Mouse (Mus musculus): ENCODE data around the gene Foxm1. TPM values are rescaled to one million over a fixed set of nuclear protein-coding genes. Genes with fewer than 3 reads are reported as not detected.

Foxm1 gene
- polyA plus RNA-seq, 1 experiment = 2.4 TPM

DNA sequence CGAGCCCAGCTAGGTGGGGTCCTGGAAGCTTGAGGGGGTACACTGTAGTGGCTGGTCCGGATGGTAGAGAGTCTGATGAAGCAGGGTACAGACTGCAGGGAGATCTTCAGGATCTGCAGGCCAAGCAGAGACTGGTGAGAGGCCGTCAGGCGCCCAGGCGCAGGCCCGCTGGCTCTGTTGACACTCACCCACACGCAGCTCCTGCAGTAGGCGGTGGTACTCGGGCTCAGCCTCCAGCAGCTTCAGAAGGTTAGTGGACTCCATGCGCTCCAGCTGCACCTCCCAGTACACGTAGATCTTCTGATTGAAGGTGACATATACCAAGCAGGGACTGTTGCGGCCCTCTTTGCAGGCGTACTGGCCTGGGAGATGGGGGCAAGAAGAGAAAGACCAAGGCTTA lies 47.5 kb downstream of the Foxm1 start:
- 96% methylated on average over 13 of the region's 13 CpGs for WGBS
- no peaks in the 10 kb centered on the region; the same call in none of the 2 replicates for H3K36me3 ChIP-seq (ENCODE audit: control insufficient read depth, insufficient read depth, low read length)
- no peak for DNase-seq
- H3K27ac ChIP-seq (ENCODE audit: insufficient read depth, low read depth, low read length) = no peak overlapping the region
- no peaks in the 10 kb centered on the region for H3K27me3 ChIP-seq (replicated peaks; ENCODE audit: control insufficient read depth, insufficient read depth, low read length)
- H3K4me1 ChIP-seq (ENCODE audit: control insufficient read depth, insufficient read depth, low read length) = no peaks in the 10 kb centered on the region
- H3K4me3 ChIP-seq (ENCODE audit: insufficient read depth, low read depth, low read length) = no peak overlapping the region
- no peak for TF ChIP-seq POLR2A (IDR thresholded peaks at IDR 0.05; ENCODE audit: low read depth, low read length)
- TF ChIP-seq CTCF (conservative IDR thresholded peaks at IDR 0.05; ENCODE audit: insufficient read depth, insufficient read length, low read depth, low read length) = no peak

DNA sequence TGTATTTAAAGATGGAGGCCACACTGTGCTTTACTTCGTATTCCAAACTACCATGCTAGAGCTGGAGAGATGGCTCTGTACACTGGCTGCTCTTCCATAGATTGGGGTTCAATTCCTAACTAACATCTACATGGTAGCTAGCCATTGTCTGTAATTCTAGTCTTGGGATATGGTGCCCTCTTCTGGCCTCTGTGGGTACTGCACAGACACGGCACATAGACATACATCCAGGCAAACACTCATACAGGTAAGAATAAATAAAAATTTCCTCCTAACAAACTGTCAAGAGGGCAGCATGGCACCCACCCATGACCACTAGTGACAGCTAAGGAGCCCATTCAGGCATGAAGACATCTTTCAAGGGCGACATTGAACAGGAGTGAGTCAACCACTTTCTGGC lies 48.3 kb downstream of the Foxm1 start:
- Histone ChIP-seq H3K4me1 (ENCODE audit: control insufficient read depth, insufficient read depth, low read length) (no peaks in the 10 kb centered on the region), H3K36me3 (ENCODE audit: control insufficient read depth, insufficient read depth, low read length) (no peaks in the 10 kb centered on the region; the same call in none of the 2 replicates), H3K4me3 (ENCODE audit: insufficient read depth, low read depth, low read length) (no peak overlapping the region), H3K27me3 (replicated peaks; ENCODE audit: control insufficient read depth, insufficient read depth, low read length) (no peaks in the 10 kb centered on the region), H3K27ac (ENCODE audit: insufficient read depth, low read depth, low read length) (no peak overlapping the region)
- WGBS = 11% methylated on average over 3 of the region's 3 CpGs
- peak; percentile 80 for DNase-seq
- TF ChIP-seq CTCF (conservative IDR thresholded peaks at IDR 0.05; ENCODE audit: insufficient read depth, insufficient read length, low read depth, low read length) (peak; percentile 85), POLR2A (IDR thresholded peaks at IDR 0.05; ENCODE audit: low read depth, low read length) (no peak)

DNA sequence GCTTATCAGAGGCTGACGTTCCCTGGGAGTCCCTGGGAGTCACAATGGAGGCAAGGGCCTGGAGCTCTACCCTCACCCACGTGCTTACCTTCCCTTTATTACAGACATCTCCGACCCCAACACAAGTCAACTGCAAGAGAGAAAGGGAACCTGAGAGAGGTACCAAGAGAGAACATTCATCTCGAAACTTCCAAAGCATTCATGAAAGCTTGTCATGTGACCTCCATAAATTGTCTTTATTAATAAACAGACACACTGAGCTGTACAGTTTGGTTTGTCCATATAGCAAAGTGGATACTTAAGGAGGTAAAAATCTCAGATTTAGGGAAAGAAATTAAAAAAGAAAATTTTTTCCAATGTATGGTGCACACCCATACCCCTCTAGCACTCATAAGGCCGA lies 53.4 kb downstream of the Foxm1 start:
- Histone ChIP-seq H3K36me3 (ENCODE audit: control insufficient read depth, insufficient read depth, low read length) (no peaks in the 10 kb centered on the region), H3K4me3 (ENCODE audit: insufficient read depth, low read depth, low read length) (no peak overlapping the region), H3K27me3 (replicated peaks; ENCODE audit: control insufficient read depth, insufficient read depth, low read length) (no peaks in the 10 kb centered on the region), H3K27ac (ENCODE audit: insufficient read depth, low read depth, low read length) (no peak overlapping the region), H3K4me1 (ENCODE audit: control insufficient read depth, insufficient read depth, low read length) (no peaks in the 10 kb centered on the region)
- 83% methylated on average over 5 of the region's 5 CpGs for WGBS
- DNase-seq = no peak
- TF ChIP-seq CTCF (conservative IDR thresholded peaks at IDR 0.05; ENCODE audit: insufficient read depth, insufficient read length, low read depth, low read length) (no peak), POLR2A (IDR thresholded peaks at IDR 0.05; ENCODE audit: low read depth, low read length) (no peak)

DNA sequence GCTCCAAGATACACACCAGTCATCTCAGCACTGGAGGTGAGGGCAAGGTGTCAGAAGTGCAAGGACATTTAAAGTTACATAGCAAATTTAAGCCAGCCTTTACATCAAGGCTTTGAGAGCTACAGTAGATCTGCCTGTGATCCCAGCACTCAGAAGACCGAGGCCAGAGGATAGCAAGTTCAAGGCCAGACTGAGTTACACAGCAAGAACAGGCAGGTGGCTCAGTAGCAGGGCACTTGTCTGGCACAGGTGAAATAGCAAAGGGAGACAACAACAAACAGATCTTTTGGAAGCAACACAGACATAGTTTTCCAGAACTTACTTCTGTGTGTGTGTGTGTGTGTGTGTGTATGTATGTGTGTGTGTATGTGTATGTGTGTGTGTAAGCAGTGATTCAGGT lies 55.3 kb downstream of the Foxm1 start:
- Histone ChIP-seq H3K27me3 (replicated peaks; ENCODE audit: control insufficient read depth, insufficient read depth, low read length) (no peaks in the 10 kb centered on the region), H3K4me1 (ENCODE audit: control insufficient read depth, insufficient read depth, low read length) (no peaks in the 10 kb centered on the region), H3K4me3 (ENCODE audit: insufficient read depth, low read depth, low read length) (no peak overlapping the region), H3K27ac (ENCODE audit: insufficient read depth, low read depth, low read length) (no peak overlapping the region), H3K36me3 (ENCODE audit: control insufficient read depth, insufficient read depth, low read length) (no peaks in the 10 kb centered on the region)
- TF ChIP-seq CTCF (conservative IDR thresholded peaks at IDR 0.05; ENCODE audit: insufficient read depth, insufficient read length, low read depth, low read length) = no peak
- no peak for TF ChIP-seq POLR2A (IDR thresholded peaks at IDR 0.05; ENCODE audit: low read depth, low read length)
- no peak for DNase-seq
- 94% methylated on average over 1 of the region's 1 CpGs for WGBS

DNA sequence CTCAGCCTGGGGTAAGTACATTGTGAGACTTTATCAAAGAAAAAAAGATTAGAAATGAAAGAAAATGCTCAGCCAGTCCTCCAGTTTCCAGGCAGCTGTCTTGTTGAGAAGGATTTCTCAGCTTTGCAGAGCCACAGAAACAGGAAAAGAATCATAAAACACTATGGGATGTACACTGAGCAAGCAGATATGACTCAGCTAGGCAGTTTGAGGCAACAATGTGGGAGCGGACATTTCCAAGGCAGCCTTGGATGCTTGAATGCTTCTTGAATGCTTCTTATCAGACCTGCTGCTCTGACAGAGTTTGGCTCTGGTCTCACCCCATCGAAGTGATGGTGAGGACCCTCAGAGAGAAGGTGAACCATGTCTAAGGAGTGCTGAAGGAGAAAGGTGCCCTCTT lies 58.3 kb downstream of the Foxm1 start:
- H3K27me3 ChIP-seq (replicated peaks; ENCODE audit: control insufficient read depth, insufficient read depth, low read length) = no peaks in the 10 kb centered on the region
- no peaks in the 10 kb centered on the region for H3K36me3 ChIP-seq (ENCODE audit: control insufficient read depth, insufficient read depth, low read length)
- no peak overlapping the region for H3K4me3 ChIP-seq (ENCODE audit: insufficient read depth, low read depth, low read length)
- no peak for TF ChIP-seq POLR2A (IDR thresholded peaks at IDR 0.05; ENCODE audit: low read depth, low read length)
- no peak for TF ChIP-seq CTCF (conservative IDR thresholded peaks at IDR 0.05; ENCODE audit: insufficient read depth, insufficient read length, low read depth, low read length)
- peaks cover 6% of the 10 kb centered on the region; the same call in 1 of the 2 replicates for H3K4me1 ChIP-seq (ENCODE audit: control insufficient read depth, insufficient read depth, low read length)
- peak overlapping the region; percentile 7; the same call in 1 of the 2 replicates for H3K27ac ChIP-seq (ENCODE audit: insufficient read depth, low read depth, low read length)
- no peak for DNase-seq
- 60% methylated on average over 2 of the region's 2 CpGs for WGBS

DNA sequence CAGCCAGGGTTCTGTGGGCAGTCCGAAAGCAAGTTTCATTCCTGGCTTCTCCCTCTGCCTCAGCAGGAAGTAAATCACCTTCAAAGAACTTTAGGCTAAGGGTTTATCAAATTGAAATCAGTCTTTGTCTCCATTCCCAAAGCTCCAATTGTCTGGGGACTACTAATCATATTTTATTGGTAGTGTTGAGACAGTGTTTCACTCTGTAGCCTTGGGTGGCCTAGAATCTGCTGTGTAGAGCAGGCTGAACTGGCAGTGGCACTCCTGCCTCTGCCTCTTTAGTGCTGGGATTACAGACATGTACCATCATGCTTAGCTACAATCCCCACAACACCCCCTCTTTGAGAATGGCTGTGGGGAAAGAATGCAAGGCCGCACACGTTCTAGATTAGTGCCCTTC lies 58.7 kb downstream of the Foxm1 start:
- H3K36me3 ChIP-seq (ENCODE audit: control insufficient read depth, insufficient read depth, low read length) = no peaks in the 10 kb centered on the region
- H3K4me1 ChIP-seq (ENCODE audit: control insufficient read depth, insufficient read depth, low read length) = peaks cover 6% of the 10 kb centered on the region; the same call in 1 of the 2 replicates
- TF ChIP-seq CTCF (conservative IDR thresholded peaks at IDR 0.05; ENCODE audit: insufficient read depth, insufficient read length, low read depth, low read length) (no peak), POLR2A (IDR thresholded peaks at IDR 0.05; ENCODE audit: low read depth, low read length) (no peak)
- no peak for DNase-seq
- 76% methylated on average over 3 of the region's 3 CpGs for WGBS
- no peak overlapping the region for H3K4me3 ChIP-seq (ENCODE audit: insufficient read depth, low read depth, low read length)
- H3K27ac ChIP-seq (ENCODE audit: insufficient read depth, low read depth, low read length) = peak overlapping the region; percentile 20; the same call in 1 of the 2 replicates
- H3K27me3 ChIP-seq (replicated peaks; ENCODE audit: control insufficient read depth, insufficient read depth, low read length) = no peaks in the 10 kb centered on the region

DNA sequence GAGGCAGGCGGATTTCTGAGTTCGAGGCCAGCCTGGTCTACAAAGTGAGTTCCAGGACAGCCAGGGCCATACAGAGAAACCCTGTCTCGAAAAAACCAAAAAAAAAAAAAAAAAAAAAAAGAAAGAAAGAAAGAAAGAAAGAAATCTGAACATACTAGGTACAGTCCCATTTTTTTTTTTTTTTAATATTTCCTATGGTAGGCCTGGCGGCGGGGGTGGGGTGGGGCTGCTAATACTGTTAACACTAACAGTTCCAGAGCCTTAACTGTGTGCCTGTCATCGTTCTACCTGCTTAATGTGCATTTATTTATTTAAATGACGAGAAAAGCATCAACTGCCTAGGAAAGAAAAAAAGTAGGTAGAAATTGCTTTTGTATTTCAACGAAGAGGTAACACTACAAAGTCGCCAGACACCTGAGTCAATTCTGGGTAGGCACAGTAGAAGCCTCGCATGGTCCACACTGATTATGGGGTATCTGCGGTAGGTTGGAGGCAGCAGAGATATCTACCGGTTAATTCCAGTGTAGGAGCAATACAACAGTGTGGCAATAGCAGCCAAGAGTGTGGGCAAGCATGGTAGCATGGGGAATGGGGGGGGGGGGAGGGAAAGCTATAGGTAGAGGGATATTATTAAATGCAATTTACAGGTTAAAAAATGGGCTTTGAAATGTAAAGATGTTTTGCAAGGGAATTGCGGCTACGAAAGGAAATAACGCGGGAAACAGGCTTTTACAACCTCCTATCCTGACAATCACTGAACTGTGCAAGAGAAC lies 60.9 kb downstream of the Foxm1 start:
- no peak for TF ChIP-seq CTCF (conservative IDR thresholded peaks at IDR 0.05; ENCODE audit: insufficient read depth, insufficient read length, low read depth, low read length)
- no peak for TF ChIP-seq POLR2A (IDR thresholded peaks at IDR 0.05; ENCODE audit: low read depth, low read length)
- Histone ChIP-seq H3K4me3 (ENCODE audit: insufficient read depth, low read depth, low read length) (peak overlapping the region; percentile 94), H3K36me3 (ENCODE audit: control insufficient read depth, insufficient read depth, low read length) (no peaks in the 10 kb centered on the region), H3K4me1 (ENCODE audit: control insufficient read depth, insufficient read depth, low read length) (peaks cover 8% of the 10 kb centered on the region; the same call in 1 of the 2 replicates), H3K27me3 (replicated peaks; ENCODE audit: control insufficient read depth, insufficient read depth, low read length) (no peaks in the 10 kb centered on the region), H3K27ac (ENCODE audit: insufficient read depth, low read depth, low read length) (no peak overlapping the region)
- no peak for DNase-seq
- WGBS = 39% methylated on average over 15 of the region's 16 CpGs

All from kidney, adult 2 months (tissue).